Mouse (Mus musculus): ENCODE results near the gene Hoxa1.

Gene Hoxa1

DNA sequence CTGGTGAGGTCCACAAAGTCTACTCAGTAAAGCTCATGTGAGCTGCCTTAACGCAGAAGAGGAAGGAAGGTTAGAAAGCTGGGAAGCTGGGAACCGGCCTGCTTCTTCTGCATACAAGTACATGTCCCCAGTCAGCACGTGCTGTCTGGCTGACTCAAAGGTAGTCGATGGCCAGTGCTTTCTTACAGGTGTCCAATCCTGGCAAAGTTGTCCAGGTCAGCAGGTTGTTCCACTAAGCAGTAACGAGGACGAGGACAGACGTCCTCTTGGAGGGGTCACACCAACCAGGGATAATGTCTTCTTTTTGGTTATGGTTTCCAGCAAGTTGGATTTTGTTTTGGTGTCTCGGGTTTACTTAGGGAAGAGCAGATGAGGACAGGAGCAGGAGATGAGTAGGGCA lies 31.8 kb upstream of the Hoxa1 start:
- DNase-seq (ENCODE audit: low read depth): no peak

DNA sequence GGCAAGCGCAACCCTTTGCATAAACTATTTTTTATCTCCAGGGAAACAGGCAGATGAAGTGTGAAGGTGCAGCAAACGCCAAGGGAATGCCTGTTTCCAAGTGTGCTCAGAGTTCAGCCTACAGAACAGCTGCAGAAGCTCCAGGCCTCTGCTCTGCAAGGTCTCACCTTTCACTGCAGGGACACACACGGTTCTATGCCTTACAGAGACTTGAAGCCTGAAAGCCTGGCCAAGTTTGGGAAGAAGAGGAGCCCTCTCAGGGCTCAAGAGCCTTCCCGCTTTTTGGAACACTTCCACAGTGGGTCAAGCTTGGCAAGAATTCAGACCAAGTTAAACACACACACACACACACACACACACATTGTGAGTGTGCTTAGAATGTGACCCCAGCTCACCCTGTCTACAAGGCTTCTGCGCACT lies 31.1 kb upstream of the Hoxa1 start:
- DNase-seq (ENCODE audit: low read depth): no peak

- DNase-seq (ENCODE audit: low read depth): no peak
These were observed 28.4 kb upstream of the Hoxa1 start for GRCm38 (mm10) chr6:52186500-52186899.

- no peak for DNase-seq (ENCODE audit: low read depth)
These were observed 27.7 kb upstream of the Hoxa1 start for GRCm38 (mm10) chr6:52185834-52186233.

DNA sequence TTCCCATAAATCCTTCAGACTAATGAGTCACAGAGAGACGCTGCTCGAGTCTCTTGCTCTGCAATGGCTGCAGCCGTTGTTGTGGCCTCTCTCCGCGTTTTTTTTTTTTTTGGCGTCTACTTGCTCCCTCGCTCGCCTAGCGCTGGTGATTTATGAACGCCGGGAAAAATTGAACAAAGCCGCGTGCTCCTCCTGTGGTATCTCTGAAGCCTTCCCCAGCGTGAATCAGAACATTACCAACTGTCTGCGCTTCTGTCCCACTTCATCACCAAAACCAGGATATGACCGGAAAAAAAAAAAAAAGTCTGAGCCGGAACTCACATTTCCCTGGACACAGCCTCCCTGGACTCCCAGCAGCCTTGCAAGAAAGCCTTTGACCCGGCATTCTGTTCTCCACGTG lies 27.1 kb upstream of the Hoxa1 start:
- no peak for DNase-seq (ENCODE audit: low read depth)

- no peak for DNase-seq (ENCODE audit: low read depth)
These were observed 26.6 kb upstream of the Hoxa1 start for GRCm38 (mm10) chr6:52184668-52185067.

GRCm38 (mm10) chr6:52183311-52184080 lies 25.4 kb upstream of the Hoxa1 start:
- no peak for DNase-seq (ENCODE audit: low read depth)

DNA sequence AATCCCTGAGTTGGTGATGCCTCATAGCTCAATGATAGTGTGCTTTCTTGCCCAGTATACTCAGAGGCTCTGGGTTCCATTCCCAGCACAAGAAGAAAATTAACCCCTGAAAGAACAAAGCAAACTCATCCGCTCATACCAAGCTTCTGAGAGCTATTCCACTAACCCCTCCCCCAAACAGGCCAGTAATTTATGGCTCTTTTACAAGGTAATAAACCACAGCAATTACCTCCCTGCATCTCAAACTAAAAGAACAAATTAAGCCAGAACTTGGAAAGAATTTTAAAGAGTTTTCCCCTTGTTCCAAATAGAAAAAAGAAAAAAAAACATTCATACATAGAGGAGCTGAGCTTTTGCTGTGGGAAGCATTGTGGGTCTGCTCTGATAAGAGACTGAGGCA lies 24.7 kb upstream of the Hoxa1 start:
- DNase-seq (ENCODE audit: low read depth): no peak

- no peak for DNase-seq (ENCODE audit: low read depth)
These were observed 23.9 kb upstream of the Hoxa1 start for GRCm38 (mm10) chr6:52182030-52182429.

DNA sequence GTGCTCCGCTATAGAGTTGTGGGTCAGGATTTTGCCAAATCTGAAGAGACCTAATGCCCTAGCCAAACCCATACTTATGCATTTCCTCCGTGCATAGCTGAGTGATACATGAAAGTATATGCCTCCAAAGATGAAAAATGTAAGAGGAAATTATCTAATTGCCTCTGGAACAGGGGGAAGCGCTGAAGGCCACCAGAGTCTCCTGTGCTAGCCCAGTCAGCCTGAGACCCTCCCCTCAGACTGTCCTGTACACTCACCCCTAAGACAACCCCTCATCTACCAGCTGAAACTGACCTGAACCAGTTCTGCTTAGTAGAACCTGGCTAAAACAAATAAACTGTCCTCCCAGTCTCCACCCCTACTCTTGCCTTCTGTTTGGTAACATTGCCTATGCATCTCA lies 22.6 kb upstream of the Hoxa1 start:
- DNase-seq (ENCODE audit: low read depth): no peak

DNA sequence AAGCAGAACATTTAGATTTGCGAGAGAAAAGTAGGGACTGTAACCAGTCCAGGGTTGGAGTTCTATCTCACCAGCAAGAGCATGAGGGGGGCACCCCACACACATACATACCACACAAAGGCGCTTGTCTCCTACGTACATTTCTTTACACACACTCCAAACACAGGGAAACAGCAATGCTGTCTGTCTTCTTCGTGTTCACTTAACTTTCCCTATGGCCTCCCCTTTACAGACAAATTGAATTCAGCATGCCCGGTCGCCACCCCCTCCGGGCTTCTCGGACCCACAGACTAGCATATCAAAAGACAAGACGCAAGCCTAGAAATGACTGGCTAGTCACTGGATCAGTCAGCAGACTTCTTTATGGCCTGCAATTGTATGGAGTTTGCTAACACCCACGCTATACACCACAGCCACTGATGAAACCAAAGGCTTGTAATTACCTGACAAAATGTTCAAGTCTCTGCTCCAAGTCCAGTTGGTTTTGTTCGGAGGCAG lies 22.1 kb upstream of the Hoxa1 start:
- DNase-seq (ENCODE audit: low read depth): no peak

DNA sequence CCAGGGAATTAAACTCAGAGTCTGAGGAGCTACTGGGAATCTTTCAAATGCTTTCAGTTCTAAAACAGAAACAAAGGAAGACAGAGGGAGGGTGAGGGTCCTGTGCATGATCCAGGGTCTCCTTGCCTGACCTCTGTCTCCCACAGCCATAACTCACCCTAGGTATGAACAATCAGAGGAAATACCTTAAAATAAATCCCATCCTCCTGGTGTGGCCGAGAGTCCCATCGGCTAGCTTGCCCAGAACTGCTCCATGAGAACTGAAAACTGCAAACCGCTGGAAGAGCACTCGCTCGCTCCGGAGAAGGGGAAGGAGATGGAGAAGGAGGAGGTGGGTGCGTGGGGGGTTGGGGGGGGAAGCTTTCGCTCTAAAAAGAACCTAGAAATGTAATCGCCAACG lies 21.6 kb upstream of the Hoxa1 start:
- no peak for DNase-seq (ENCODE audit: low read depth)

DNA sequence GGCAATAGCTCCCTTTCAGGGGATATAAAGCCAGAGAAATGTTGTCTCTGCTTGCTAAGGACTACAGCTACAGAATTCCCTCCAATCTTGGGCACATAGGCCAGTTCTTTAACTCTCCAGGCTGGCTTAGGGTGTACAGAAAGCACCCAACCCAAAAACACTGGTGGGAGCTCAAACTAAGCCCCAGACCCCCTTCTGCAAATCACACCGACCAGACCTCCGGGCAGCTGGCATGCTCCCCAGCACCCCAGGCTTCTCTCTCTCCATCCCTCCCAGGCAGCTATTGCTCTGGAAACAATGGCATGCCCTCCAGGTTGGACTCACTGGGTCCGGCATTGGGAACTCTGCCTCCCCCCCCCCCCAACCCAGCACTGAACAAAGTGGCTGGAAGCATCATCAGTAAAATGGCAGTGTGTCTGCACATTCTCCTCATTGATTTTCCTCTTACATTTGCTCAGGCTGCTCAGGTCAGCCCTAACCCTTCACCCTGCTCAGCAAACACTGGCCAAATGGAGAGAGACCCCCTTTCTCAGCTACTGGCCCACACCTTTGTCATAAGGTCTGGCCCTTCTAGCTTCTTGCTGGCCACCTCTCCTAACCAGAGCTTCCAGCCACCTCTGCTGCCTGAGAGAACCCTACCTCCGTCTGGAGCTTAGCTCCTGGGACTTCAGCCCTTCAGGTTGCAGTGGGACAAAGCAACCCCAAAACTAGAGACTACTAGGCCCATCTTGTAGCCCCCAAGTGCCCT lies 21.0 kb upstream of the Hoxa1 start:
- DNase-seq (ENCODE audit: low read depth): no peak

GRCm38 (mm10) chr6:52177806-52178205 lies 19.7 kb upstream of the Hoxa1 start:
- DNase-seq (ENCODE audit: low read depth): no peak

DNA sequence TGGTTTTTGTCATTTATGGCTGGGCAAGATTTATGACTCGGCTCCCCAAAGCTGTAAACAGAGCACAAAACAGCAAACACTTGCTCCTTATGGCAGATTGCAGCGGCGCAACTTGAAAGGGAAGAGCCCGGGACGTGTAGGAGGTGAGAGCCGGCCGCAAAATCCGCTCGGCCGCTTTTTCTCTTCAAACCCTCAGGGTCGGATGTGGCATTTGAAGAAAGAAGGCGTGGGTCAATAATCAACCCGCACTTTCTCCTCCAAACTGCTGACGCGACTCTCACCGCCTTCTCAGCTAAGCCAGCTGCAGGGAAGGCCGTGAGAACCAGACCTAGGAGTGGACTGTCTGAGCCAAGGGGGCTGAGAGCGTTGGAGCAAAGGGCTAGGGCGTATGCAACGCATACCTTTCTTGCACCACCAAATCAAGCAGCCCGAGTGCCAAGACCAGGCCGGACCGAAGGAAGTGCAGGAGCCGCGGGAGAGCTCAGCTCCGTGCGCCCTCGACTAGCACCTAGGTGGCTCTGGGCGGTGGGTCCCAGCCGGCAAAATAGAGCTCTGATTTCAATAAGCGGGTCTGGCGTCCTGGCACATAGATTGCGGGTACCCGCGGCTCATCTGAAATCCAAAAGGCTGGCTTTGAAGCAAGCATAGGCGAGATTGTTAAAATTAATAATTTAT lies 19.1 kb upstream of the Hoxa1 start, which contains the start of gene 5730596B20Rik:
Gene 5730596B20Rik, plus strand, starts transcription at position 438 of the 675 bp plus-strand sequence.
- DNase-seq (ENCODE audit: low read depth): peak; percentile 31

GRCm38 (mm10) chr6:52176391-52176790 lies 18.3 kb upstream of the Hoxa1 start:
- no peak for DNase-seq (ENCODE audit: low read depth)

- DNase-seq (ENCODE audit: low read depth): no peak
These were observed 17.7 kb upstream of the Hoxa1 start for GRCm38 (mm10) chr6:52175864-52176263.

GRCm38 (mm10) chr6:52174968-52175751 lies 17.0 kb upstream of the Hoxa1 start:
- no peak for DNase-seq (ENCODE audit: low read depth)

DNA sequence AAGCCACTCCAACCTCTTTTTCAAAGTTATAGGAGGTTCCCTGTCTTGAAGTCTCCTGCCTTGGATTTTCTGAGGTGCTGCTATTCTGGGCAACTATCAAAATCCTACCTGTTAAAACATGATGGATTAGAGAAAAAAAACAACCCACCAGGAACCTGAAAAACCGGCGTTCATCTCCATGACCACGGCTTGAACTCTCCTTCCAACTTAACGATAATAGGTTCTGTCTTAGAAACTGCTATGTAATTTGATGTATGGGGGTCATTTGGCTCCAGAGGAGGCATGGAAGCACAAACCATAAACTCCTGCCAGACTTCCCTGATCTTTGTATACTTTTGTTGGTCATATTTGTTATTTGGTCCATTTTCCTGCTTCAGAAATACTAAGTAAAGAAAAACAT lies 15.5 kb upstream of the Hoxa1 start:
- no peak for DNase-seq (ENCODE audit: low read depth)

DNA sequence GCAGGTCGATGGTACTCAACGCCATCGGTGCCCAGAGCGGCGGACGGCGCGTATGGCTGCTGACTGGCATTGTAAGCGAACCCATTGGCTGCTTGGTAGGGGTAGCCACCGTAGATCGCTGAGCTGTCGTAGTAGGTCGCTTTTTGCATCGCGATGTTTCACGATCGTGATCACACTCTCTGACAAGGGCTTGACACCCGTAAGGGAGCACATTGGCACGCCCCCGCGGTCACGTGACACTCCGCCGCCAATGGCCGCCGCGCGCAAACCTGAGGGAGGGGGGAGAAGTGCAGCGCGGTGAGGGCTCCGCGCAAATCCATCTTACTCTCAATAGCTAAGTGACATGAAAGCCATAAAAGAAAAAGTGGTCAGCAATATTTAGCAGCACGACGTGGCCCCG lies 14.4 kb upstream of the Hoxa1 start:
- peak; percentile 85 for DNase-seq (ENCODE audit: low read depth)

DNA sequence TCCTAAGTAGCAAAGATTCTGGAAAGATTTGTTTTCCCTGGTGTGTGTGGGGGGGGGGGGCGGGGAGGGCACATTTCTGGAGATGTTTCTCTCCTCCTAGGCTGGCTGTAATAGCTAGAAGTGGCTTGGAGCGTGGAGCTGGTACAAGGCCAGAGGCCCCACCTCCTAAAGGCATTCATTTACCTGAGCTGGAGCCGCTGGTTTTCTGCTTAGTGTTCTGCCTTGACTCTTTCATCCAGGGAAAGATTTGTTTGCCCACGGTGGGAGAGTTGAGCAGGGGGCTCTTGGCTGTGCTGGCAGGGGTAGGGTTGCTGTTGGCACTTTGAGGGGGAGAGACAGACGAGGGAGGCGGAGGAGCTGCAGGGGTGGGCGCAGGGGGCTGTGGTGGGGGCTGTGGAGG lies 13.8 kb upstream of the Hoxa1 start:
- no peak for DNase-seq (ENCODE audit: low read depth)

- peak; percentile 48 for DNase-seq (ENCODE audit: low read depth)
These were observed 13.2 kb upstream of the Hoxa1 start for GRCm38 (mm10) chr6:52171331-52171730.

Data from fibroblast of lung, adult 2 months (primary cell).